Mouse (Mus musculus) neutrophil, adult 65 days (primary cell): ENCODE measurements around the gene Tgif2lx2. TPM values are rescaled to one million over a fixed set of nuclear protein-coding genes. Genes with fewer than 3 reads are reported as not detected.

Experiments
- total RNA-seq: library from RNA; stranded (reverse); gene quantifications from 2 replicates; pipeline ENCODE4 v1.2.4, GENCODE M21; 2023

The Tgif2lx2 gene
- not detected in 2 replicates for total RNA-seq

GRCm38 (mm10) chrX:118426927-118427326 is at the start of gene Tgif2lx2:
Gene Tgif2lx2, plus strand, starts transcription at chrX:118427227.

Other genes starting within 250 kb of the Tgif2lx2 start
- gene Tgif2lx1, start 53.5 kb downstream of the Tgif2lx2 start, total RNA-seq = not detected in 2 replicates